Mouse (Mus musculus) intestine, embryonic 16.5 days (tissue): ENCODE measurements at regions not wholly inside any gene's neighbourhood (a gene's known extent, or its start where the extent isn't known, plus 50 kb on each side); places are given as distances from the start of the nearest gene placed in this dataset.

Source experiments
- ATAC-seq: fragments of 200-750 bp; cut with Nextera tagmentation; 2 replicates; pipeline ENCODE4 v1.8.0; 2017; ENCODE audit warnings: moderate TSS enrichment, moderate library complexity
- H3K27ac ChIP-seq: fragments of 300-500 bp; sonication (generic); 2 replicates; pipeline ENCODE4 v1.5.1; 2014; ENCODE audit warnings: mild to moderate bottlenecking, low read length
- H3K27me3 ChIP-seq: fragments of 300-500 bp; sonication (generic); replicated peaks from 2 replicates; pipeline ENCODE4 v1.6.1; 2014; ENCODE audit warnings: low read length, control low read depth, mixed read lengths; ENCODE audit not compliant: control insufficient read depth, insufficient read depth
- H3K36me3 ChIP-seq: fragments of 300-500 bp; sonication (generic); 2 replicates; pipeline ENCODE4 v1.6.1; 2014; ENCODE audit warnings: low read length, control low read depth; ENCODE audit not compliant: control insufficient read depth, insufficient read depth
- H3K4me1 ChIP-seq: fragments of 300-500 bp; sonication (generic); 2 replicates; pipeline ENCODE4 v1.6.1; 2014; ENCODE audit warnings: low read length, control low read depth, mixed read lengths; ENCODE audit not compliant: control insufficient read depth, insufficient read depth
- H3K4me2 ChIP-seq: fragments of 300-500 bp; sonication (generic); 2 replicates; pipeline ENCODE4 v1.6.1; 2014; ENCODE audit warnings: low read depth, low read length, control low read depth
- H3K4me3 ChIP-seq: fragments of 300-500 bp; sonication (generic); 2 replicates; pipeline ENCODE4 v1.5.1; 2014; ENCODE audit warnings: mild to moderate bottlenecking, low read length
- H3K9ac ChIP-seq: fragments of 300-500 bp; sonication (generic); 2 replicates; pipeline ENCODE4 v1.6.1; 2014; ENCODE audit warnings: low read depth, low read length
- H3K9me3 ChIP-seq: fragments of 300-500 bp; sonication (generic); 2 replicates; pipeline ENCODE4 v1.6.1; 2016; ENCODE audit warnings: low read length, control low read depth; ENCODE audit not compliant: control insufficient read depth
- WGBS: fragments of 180-500 bp; shearing (Covaris S2); extraction: QIAGEN DNeasy Blood & Tissue Kit; methylation state at CpG from one replicate; pipeline ENCODE4 v1.1.7; 2014; 5-methylcytosine and 5-hydroxymethylcytosine counted together

GRCm38 (mm10) chrX:147616374-147616773 lies 62.5 kb upstream of the Lrch2 start:
- H3K4me1 ChIP-seq: no peaks in the 10 kb centered on the region
- no peak overlapping the region for H3K4me3 ChIP-seq
- peak; percentile 68; the same call in 1 of the 2 replicates for ATAC-seq

GRCm38 (mm10) chrX:147608660-147609059 lies 54.8 kb upstream of the Lrch2 start:
- H3K4me1 ChIP-seq: no peaks in the 10 kb centered on the region
- H3K36me3 ChIP-seq: no peaks in the 10 kb centered on the region
- 16% methylated on average over 3 of the region's 3 CpGs for WGBS
- no peak overlapping the region for H3K4me3 ChIP-seq
- H3K27ac ChIP-seq: no peak overlapping the region
- no peak for ATAC-seq
- H3K9me3 ChIP-seq: no peaks in the 10 kb centered on the region
- no peaks in the 10 kb centered on the region for H3K27me3 ChIP-seq
- H3K9ac ChIP-seq: no peak overlapping the region
- H3K4me2 ChIP-seq: no peak overlapping the region

More at GRCm38 (mm10) chrX:147616374-147616773, 62.5 kb upstream of the Lrch2 start:
- Histone ChIP-seq H3K27ac (no peak overlapping the region), H3K4me2 (no peak overlapping the region), H3K36me3 (no peaks in the 10 kb centered on the region), H3K9ac (no peak overlapping the region), H3K9me3 (no peaks in the 10 kb centered on the region), H3K27me3 (no peaks in the 10 kb centered on the region)
- 55% methylated on average over 2 of the region's 2 CpGs for WGBS
